Mouse (Mus musculus) ovary, postnatal 10 days (tissue): ENCODE measurements around the gene Tgfbi.

Source experiments
- DNase-seq: peaks from one replicate; pipeline ENCODE4 v3.0.0; 2022; ENCODE audit warnings: low spot score

Gene Tgfbi

GRCm38 (mm10) chr13:56597831-56598612 lies 11.3 kb upstream of the Tgfbi start:
- DNase-seq: no peak

GRCm38 (mm10) chr13:56599511-56599910 lies 9.8 kb upstream of the Tgfbi start:
- no peak for DNase-seq

- peak; percentile 65 for DNase-seq
Measured at GRCm38 (mm10) chr13:56600216-56600890, 9.0 kb upstream of the Tgfbi start.

GRCm38 (mm10) chr13:56601199-56601598 lies 8.1 kb upstream of the Tgfbi start:
- DNase-seq: no peak

GRCm38 (mm10) chr13:56605503-56605902 lies 3.8 kb upstream of the Tgfbi start:
- no peak for DNase-seq

- DNase-seq: no peak
Measured at GRCm38 (mm10) chr13:56606724-56607123, 2.6 kb upstream of the Tgfbi start.

GRCm38 (mm10) chr13:56607225-56607624 lies 2.1 kb upstream of the Tgfbi start:
- no peak for DNase-seq

- no peak for DNase-seq
Measured at GRCm38 (mm10) chr13:56607846-56608245, 1.5 kb upstream of the Tgfbi start.

GRCm38 (mm10) chr13:56611129-56611528 lies 1.8 kb downstream of the Tgfbi start:
- no peak for DNase-seq

- DNase-seq: no peak
Measured at GRCm38 (mm10) chr13:56611741-56612140, 2.4 kb downstream of the Tgfbi start.

- DNase-seq: no peak
Measured at GRCm38 (mm10) chr13:56612331-56612730, 3.0 kb downstream of the Tgfbi start.

- DNase-seq: no peak
Measured at GRCm38 (mm10) chr13:56613366-56613998, 4.2 kb downstream of the Tgfbi start.

GRCm38 (mm10) chr13:56614768-56615167 lies 5.4 kb downstream of the Tgfbi start:
- DNase-seq: no peak

- no peak for DNase-seq
Measured at GRCm38 (mm10) chr13:56615223-56615622, 5.9 kb downstream of the Tgfbi start.

- DNase-seq: no peak
Measured at GRCm38 (mm10) chr13:56615864-56616263, 6.5 kb downstream of the Tgfbi start.

- DNase-seq: no peak
Measured at GRCm38 (mm10) chr13:56616386-56616785, 7.1 kb downstream of the Tgfbi start.

- no peak for DNase-seq
Measured at GRCm38 (mm10) chr13:56617197-56617596, 7.9 kb downstream of the Tgfbi start.

GRCm38 (mm10) chr13:56622201-56622757 lies 13.0 kb downstream of the Tgfbi start:
- DNase-seq: no peak

- no peak for DNase-seq
Measured at GRCm38 (mm10) chr13:56626524-56626923, 17.2 kb downstream of the Tgfbi start.

- no peak for DNase-seq
Measured at GRCm38 (mm10) chr13:56630081-56630480, 20.8 kb downstream of the Tgfbi start.

- DNase-seq: no peak
Measured at GRCm38 (mm10) chr13:56630552-56630951, 21.2 kb downstream of the Tgfbi start.

- no peak for DNase-seq
Measured at GRCm38 (mm10) chr13:56631332-56631731, 22.0 kb downstream of the Tgfbi start.

GRCm38 (mm10) chr13:56634139-56634615 lies 24.9 kb downstream of the Tgfbi start:
- DNase-seq: no peak
